Mouse (Mus musculus) MEL (cell line): ENCODE data around the gene Mpz. TPM values are rescaled to one million over a fixed set of nuclear protein-coding genes. Genes with fewer than 3 reads are reported as not detected.

Experiments used
- DNase-seq: peaks from one replicate; pipeline ENCODE4 v3.0.0; 2011; ENCODE audit warnings: low read depth, low spot score
- H3K27ac ChIP-seq: 2 replicates; pipeline ENCODE4 v1.5.1; 2012; ENCODE audit warnings: low read depth, mild to moderate bottlenecking, control low read depth, low read length, moderate library complexity; ENCODE audit not compliant: control insufficient read depth
- H3K27me3 ChIP-seq, 2 experiments: fragments of 150-350 bp in 1 of 2; sonication (generic) in 1 of 2; 2 replicates each; pipeline ENCODE4 v1.6.1; 2012; ENCODE audit warnings: low read length in 2 of 2, mild to moderate bottlenecking in 2 of 2, improper control_type of control experiment in 1 of 2, moderate library complexity in 1 of 2; ENCODE audit not compliant: insufficient read depth in 2 of 2, control insufficient read depth in 1 of 2
- H3K36me3 ChIP-seq, 2 experiments: 2 replicates each; pipeline ENCODE4 v1.6.1; 2012 to 2014; ENCODE audit warnings: low read length in 2 of 2, improper control_type of control experiment in 1 of 2, inconsistent platforms in 1 of 2, mild to moderate bottlenecking in 1 of 2; ENCODE audit not compliant: insufficient read depth in 2 of 2, control insufficient read depth in 1 of 2
- H3K4me1 ChIP-seq, 2 experiments: fragments of 150-350 bp in 1 of 2; sonication (generic) in 1 of 2; 2 replicates each; pipeline ENCODE4 v1.6.1; 2012; ENCODE audit warnings: low read length in 2 of 2, improper control_type of control experiment in 1 of 2, mild to moderate bottlenecking in 1 of 2; ENCODE audit not compliant: insufficient read depth in 2 of 2, control insufficient read depth in 1 of 2
- H3K4me3 ChIP-seq, 2 experiments: fragments of 150-350 bp in 1 of 2; sonication (generic) in 1 of 2; 2 replicates each; pipeline ENCODE4 v1.5.1; 2012; ENCODE audit warnings: low read depth in 2 of 2, low read length in 2 of 2, mild to moderate bottlenecking in 2 of 2, moderate library complexity in 2 of 2, control low read depth in 1 of 2, improper control_type of control experiment in 1 of 2; ENCODE audit not compliant: control insufficient read depth in 1 of 2, insufficient read depth in 1 of 2
- H3K79me2 ChIP-seq: 2 replicates; pipeline ENCODE4 v1.6.1; 2012; ENCODE audit warnings: mild to moderate bottlenecking, low read length, moderate library complexity; ENCODE audit not compliant: control insufficient read depth, poor library complexity, insufficient read depth
- H3K9ac ChIP-seq: 2 replicates; pipeline ENCODE4 v1.6.1; 2012; ENCODE audit warnings: low read depth, mild to moderate bottlenecking, control low read depth, low read length, moderate library complexity; ENCODE audit not compliant: control insufficient read depth, poor library complexity, severe bottlenecking
- H3K9me3 ChIP-seq: fragments of 150-350 bp; sonication (generic); replicated peaks from 2 replicates; pipeline ENCODE4 v1.6.1; 2012; ENCODE audit warnings: mild to moderate bottlenecking, low read length, improper control_type of control experiment, moderate library complexity; ENCODE audit not compliant: insufficient read depth
- CHD2 ChIP-seq: IDR thresholded peaks from 2 replicates; pipeline ENCODE4 v1.6.1; 2011; ENCODE audit warnings: low read length, improper control_type of control experiment
- CTCF ChIP-seq, 3 experiments: IDR thresholded peaks in 2 of 3; conservative IDR thresholded peaks in 1 of 3; 2 replicates each; pipeline ENCODE4 v1.5.1; 2011 to 2012; ENCODE audit warnings: low read length in 3 of 3, low read depth in 2 of 3, mild to moderate bottlenecking in 2 of 3, improper control_type of control experiment in 1 of 3, inconsistent platforms in 1 of 3, mixed read lengths in 1 of 3, moderate library complexity in 1 of 3; ENCODE audit not compliant: control insufficient read depth in 1 of 3, insufficient read depth in 1 of 3, poor library complexity in 1 of 3, severe bottlenecking in 1 of 3
- ETS1 ChIP-seq: IDR thresholded peaks from 2 replicates; pipeline ENCODE4 v1.6.1; 2012; ENCODE audit warnings: low read depth, mild to moderate bottlenecking, inconsistent platforms, low read length, improper control_type of control experiment, moderate library complexity
- GABPA ChIP-seq: IDR thresholded peaks from 2 replicates; pipeline ENCODE4 v1.6.1; 2012; ENCODE audit warnings: low read depth, mild to moderate bottlenecking, inconsistent platforms, low read length, improper control_type of control experiment, moderate library complexity
- GATA1 ChIP-seq: IDR thresholded peaks from 2 replicates; pipeline ENCODE4 v1.6.1; 2011; ENCODE audit warnings: low read depth, low read length, improper control_type of control experiment
- HCFC1 ChIP-seq: IDR thresholded peaks from 2 replicates; pipeline ENCODE4 v1.6.1; 2012; ENCODE audit warnings: low read depth, mild to moderate bottlenecking, inconsistent platforms, low read length, improper control_type of control experiment, moderate library complexity
- KAT2A ChIP-seq: conservative IDR thresholded peaks from 2 replicates; pipeline ENCODE4 v1.6.1; 2012; ENCODE audit warnings: low read depth, low read length, improper control_type of control experiment, inconsistent platforms
- MAFK ChIP-seq: IDR thresholded peaks from 2 replicates; pipeline ENCODE4 v1.6.1; 2011; ENCODE audit warnings: low read depth, mild to moderate bottlenecking, low read length, improper control_type of control experiment, borderline replicate concordance
- MAX ChIP-seq: IDR thresholded peaks from 2 replicates; pipeline ENCODE4 v1.6.1; 2011; ENCODE audit warnings: low read length, improper control_type of control experiment
- MAZ ChIP-seq: IDR thresholded peaks from 2 replicates; pipeline ENCODE4 v1.6.1; 2012; ENCODE audit warnings: low read depth, mild to moderate bottlenecking, inconsistent platforms, low read length, improper control_type of control experiment
- MXI1 ChIP-seq: IDR thresholded peaks from 2 replicates; pipeline ENCODE4 v1.6.1; 2011; ENCODE audit warnings: mild to moderate bottlenecking, low read depth, low read length, improper control_type of control experiment
- MYC ChIP-seq: IDR thresholded peaks from 2 replicates; pipeline ENCODE4 v1.6.1; 2011; ENCODE audit warnings: low read depth, mild to moderate bottlenecking, low read length, improper control_type of control experiment, moderate library complexity
- NELFE ChIP-seq: IDR thresholded peaks from 2 replicates; pipeline ENCODE4 v1.6.1; 2011; ENCODE audit warnings: low read depth, low read length, improper control_type of control experiment
- NRF1 ChIP-seq: IDR thresholded peaks from 2 replicates; pipeline ENCODE4 v1.6.1; 2014; ENCODE audit warnings: low read depth, mild to moderate bottlenecking, inconsistent platforms, low read length, improper control_type of control experiment, moderate library complexity; ENCODE audit not compliant: poor library complexity, insufficient read depth, severe bottlenecking
- POLR2A ChIP-seq, 2 experiments: IDR thresholded peaks; 2 replicates each; pipeline ENCODE4 v1.6.1; 2011 to 2012; ENCODE audit warnings: low read length in 2 of 2, mild to moderate bottlenecking in 2 of 2, control low read depth in 1 of 2, improper control_type of control experiment in 1 of 2, low read depth in 1 of 2, moderate library complexity in 1 of 2; ENCODE audit not compliant: control insufficient read depth in 1 of 2, insufficient read depth in 1 of 2, poor library complexity in 1 of 2
- POLR2AphosphoS5 ChIP-seq: IDR thresholded peaks from 2 replicates; pipeline ENCODE4 v1.6.1; 2012; ENCODE audit warnings: low read depth, borderline replicate concordance, mild to moderate bottlenecking, inconsistent platforms, low read length, moderate library complexity, mixed read lengths
- SIN3A ChIP-seq: IDR thresholded peaks from 2 replicates; pipeline ENCODE4 v1.6.1; 2012; ENCODE audit warnings: low read length, improper control_type of control experiment, inconsistent platforms
- SMC3 ChIP-seq: IDR thresholded peaks from 2 replicates; pipeline ENCODE4 v1.6.1; 2011; ENCODE audit warnings: low read depth, low read length, improper control_type of control experiment
- TAL1 ChIP-seq: IDR thresholded peaks from 2 replicates; pipeline ENCODE4 v1.6.1; 2012; ENCODE audit warnings: mild to moderate bottlenecking, inconsistent platforms, low read length, moderate library complexity, mixed read lengths
- TBP ChIP-seq: IDR thresholded peaks from 2 replicates; pipeline ENCODE4 v1.8.0; 2011; ENCODE audit warnings: low read depth, low read length, improper control_type of control experiment
- USF2 ChIP-seq, 2 experiments: IDR thresholded peaks; 2 replicates each; pipeline ENCODE4 v1.6.1; 2011 to 2012; ENCODE audit warnings: improper control_type of control experiment in 2 of 2, low read length in 2 of 2, borderline replicate concordance in 1 of 2, inconsistent platforms in 1 of 2, low read depth in 1 of 2, mild to moderate bottlenecking in 1 of 2; ENCODE audit not compliant: insufficient read depth in 1 of 2
- ZC3H11A ChIP-seq: IDR thresholded peaks from 2 replicates; pipeline ENCODE4 v1.6.1; 2012; ENCODE audit warnings: low read depth, mild to moderate bottlenecking, inconsistent platforms, low read length, improper control_type of control experiment
- ZMIZ1 ChIP-seq: IDR thresholded peaks from 2 replicates; pipeline ENCODE4 v1.6.1; 2012; ENCODE audit warnings: low read depth, mild to moderate bottlenecking, inconsistent platforms, low read length, improper control_type of control experiment, moderate library complexity
- polyA plus RNA-seq, 2 experiments: library from polyadenylated mRNA; stranded (reverse) in 1 of 2; unstranded in 1 of 2; fragments of >175 nt in 1 of 2; fragments of >200 nt in 1 of 2; gene quantifications; 2 replicates each; pipeline versions ENCODE4 v1.2.1 to v1.2.4; 2012; ENCODE audit warnings: low replicate concordance in 2 of 2, low read depth in 1 of 2; ENCODE audit not compliant: insufficient read length in 2 of 2, insufficient read depth in 1 of 2, missing spikeins in 1 of 2
- total RNA-seq: library from RNA; depleted of rRNA; stranded (reverse); fragments of 300-350 nt; gene quantifications from 2 replicates; pipeline ENCODE4 v1.2.3, GENCODE M21; 2012

Mpz gene
- total and polyA plus RNA-seq, 3 experiments, result 0.28 TPM; not detected in 2

GRCm38 (mm10) chr1:171150838-171151391 is 404 bp downstream of the Mpz start:
- peak overlapping the region; percentile 64 to 96 for H3K4me3 ChIP-seq
- H3K27me3 ChIP-seq, result no peaks in the 10 kb centered on the region
- peak; percentile 55 for DNase-seq
- peak overlapping the region; percentile 64 for H3K9ac ChIP-seq
- peaks cover 0 to 22% of the 10 kb centered on the region in 2 experiments; a peak in 2 of 4 replicates for H3K36me3 ChIP-seq
- H3K79me2 ChIP-seq, result peaks cover 14% of the 10 kb centered on the region
- H3K4me1 ChIP-seq, result peaks cover 2 to 18% of the 10 kb centered on the region in 2 experiments
- TF ChIP-seq MYC (no peak), POLR2AphosphoS5 (no peak), GATA1 (0 out of 2 replicates have a peak, but pooled peaks have one; percentile 38), TAL1 (no peak), MXI1 (no peak; the same call in 1 of the 2 replicates), GABPA (no peak), ZMIZ1 (no peak), MAX (no peak), SMC3 (no peak), SIN3A (peak; percentile 11), USF2 (IDR thresholded peaks at IDR 0.05; ENCODE audit: borderline replicate concordance in 1 of 2, insufficient read depth in 1 of 2, low read depth in 1 of 2, low read length in 2 of 2) (no peak), ZC3H11A (no peak)
- TF ChIP-seq, all 39 proteins: peak for 2
- no peaks in the 10 kb centered on the region for H3K9me3 ChIP-seq
- H3K27ac ChIP-seq, result peak overlapping the region; percentile 13; the same call in 1 of the 2 replicates

- peaks cover 0 to 22% of the 10 kb centered on the region in 2 experiments; a peak in 2 of 4 replicates for H3K36me3 ChIP-seq
- peaks cover 14% of the 10 kb centered on the region for H3K79me2 ChIP-seq
- H3K27ac ChIP-seq, result no peak overlapping the region
- H3K27me3 ChIP-seq, result no peaks in the 10 kb centered on the region
- H3K4me3 ChIP-seq, result no peak overlapping the region
- DNase-seq, result no peak
- H3K9me3 ChIP-seq, result no peaks in the 10 kb centered on the region
- TF ChIP-seq HCFC1, result no peak
- TF ChIP-seq GABPA, result no peak
- no peak for TF ChIP-seq ETS1
- TF ChIP-seq KAT2A, result no peak
- no peak for TF ChIP-seq SMC3
- TF ChIP-seq MAX, result no peak
- no peak for TF ChIP-seq POLR2AphosphoS5
- TF ChIP-seq CTCF (IDR thresholded peaks at IDR 0.05 in 2 of 3, conservative IDR thresholded peaks at IDR 0.05 in 1 of 3; ENCODE audit: control insufficient read depth in 1 of 3, insufficient read depth in 1 of 3, low read depth in 2 of 3, low read length in 3 of 3, poor library complexity in 1 of 3, severe bottlenecking in 1 of 3), result no peak
- no peak for TF ChIP-seq CHD2
- TF ChIP-seq MAZ, result no peak
- no peak for TF ChIP-seq NRF1
- no peak for TF ChIP-seq POLR2A (IDR thresholded peaks at IDR 0.05; ENCODE audit: control insufficient read depth in 1 of 2, insufficient read depth in 1 of 2, low read depth in 1 of 2, low read length in 2 of 2, poor library complexity in 1 of 2)
- no peak for TF ChIP-seq TBP
- TF ChIP-seq ZC3H11A, result no peak
- TF ChIP-seq NELFE, result no peak
- no peak for TF ChIP-seq MAFK
- no peak overlapping the region for H3K9ac ChIP-seq
- peaks cover 2 to 26% of the 10 kb centered on the region in 2 experiments for H3K4me1 ChIP-seq
These were observed 1.5 kb downstream of the Mpz start for GRCm38 (mm10) chr1:171151966-171152365.
